Mouse (Mus musculus) adrenal gland, adult 2 months (tissue): ENCODE measurements at regions not wholly inside any gene's neighbourhood (a gene's known extent, or its start where the extent isn't known, plus 50 kb on each side); places are given as distances from the start of the nearest gene placed in this dataset.
"Not testable (repeated sequence)": the region's sequence is repeated elsewhere in the genome, so short reads cannot be mapped to it uniquely, and the experiment has no call there.

Source experiments
- DNase-seq: peaks from one replicate; pipeline ENCODE4 v3.0.0; 2021

DNA sequence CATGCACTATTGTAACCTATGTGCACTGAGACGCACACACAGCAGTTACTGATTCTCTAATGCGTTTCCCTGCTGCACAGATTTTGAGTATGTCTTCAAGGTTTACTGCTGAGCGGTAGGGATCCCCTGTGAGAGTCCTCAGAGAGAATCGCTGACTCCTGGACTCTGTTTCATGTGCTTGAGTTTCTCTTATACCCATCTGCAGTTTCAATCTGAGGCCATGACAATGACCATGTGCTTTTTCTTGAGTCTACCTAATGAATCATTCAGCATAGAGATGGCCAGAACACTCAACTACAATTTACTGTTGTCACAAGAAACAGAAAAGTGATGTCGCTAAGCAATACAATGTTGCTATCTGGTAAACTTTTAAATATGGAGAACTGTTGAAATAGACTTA lies 110.8 kb upstream of the Gm5148 start:
- DNase-seq = no peak

DNA sequence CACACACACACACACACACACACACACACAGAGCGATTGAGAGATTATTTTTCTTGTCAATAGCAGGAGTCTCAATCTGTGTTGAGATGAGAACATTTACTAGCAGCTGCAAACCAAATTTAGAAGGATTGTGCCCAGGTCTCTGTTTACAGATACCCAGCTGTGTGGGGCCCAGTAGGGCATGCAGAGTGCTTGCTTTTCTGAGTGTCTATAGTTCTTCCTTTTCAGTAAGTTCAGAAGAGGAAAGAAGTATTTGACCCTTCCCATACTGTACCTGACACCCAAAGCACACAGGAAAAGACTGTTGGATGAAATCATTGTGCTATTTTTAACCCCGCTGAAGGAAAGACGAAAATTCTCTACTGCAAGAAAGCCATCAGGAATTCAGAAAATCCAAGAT lies 110.3 kb upstream of the Gm5148 start:
- no peak for DNase-seq

DNA sequence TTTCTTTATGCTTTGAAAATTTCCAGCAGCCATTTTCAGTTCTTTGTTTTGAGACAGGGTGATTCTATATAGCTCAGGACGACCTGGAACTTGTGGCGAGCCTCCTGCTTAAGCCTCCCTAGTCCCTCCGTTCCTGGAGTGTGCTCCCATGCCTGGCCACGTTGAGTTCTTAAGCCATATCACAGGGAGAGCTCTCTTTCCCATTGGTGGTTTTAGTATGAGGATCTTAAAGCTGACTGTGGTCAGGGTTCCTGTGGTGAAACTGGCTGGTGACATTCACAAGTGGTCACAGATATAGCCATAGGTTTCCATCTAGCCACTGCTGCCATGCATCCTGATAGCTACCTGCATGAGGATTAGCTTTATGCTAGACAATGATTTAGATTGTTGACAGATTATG lies 109.1 kb upstream of the Gm5148 start:
- DNase-seq = no peak

DNA sequence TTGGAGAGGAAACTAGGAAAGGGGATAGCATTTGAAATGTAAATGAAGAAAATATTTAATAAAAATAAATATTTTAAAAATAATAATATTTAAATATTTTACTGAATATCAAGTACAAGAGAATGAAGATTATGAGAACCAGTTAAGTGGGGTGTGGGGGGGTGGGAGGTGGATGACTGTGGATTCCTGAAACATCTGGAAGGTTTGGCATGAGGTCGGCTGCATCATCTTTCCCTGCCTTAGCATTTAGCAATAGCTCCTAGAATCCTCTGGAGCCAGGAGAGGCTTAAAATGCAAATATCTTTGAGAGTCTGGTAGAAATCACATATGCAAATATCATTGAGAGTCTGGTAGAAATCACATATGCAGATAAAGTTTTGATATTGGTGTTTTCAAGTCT lies 103.3 kb upstream of the Gm5148 start:
- no peak for DNase-seq

DNA sequence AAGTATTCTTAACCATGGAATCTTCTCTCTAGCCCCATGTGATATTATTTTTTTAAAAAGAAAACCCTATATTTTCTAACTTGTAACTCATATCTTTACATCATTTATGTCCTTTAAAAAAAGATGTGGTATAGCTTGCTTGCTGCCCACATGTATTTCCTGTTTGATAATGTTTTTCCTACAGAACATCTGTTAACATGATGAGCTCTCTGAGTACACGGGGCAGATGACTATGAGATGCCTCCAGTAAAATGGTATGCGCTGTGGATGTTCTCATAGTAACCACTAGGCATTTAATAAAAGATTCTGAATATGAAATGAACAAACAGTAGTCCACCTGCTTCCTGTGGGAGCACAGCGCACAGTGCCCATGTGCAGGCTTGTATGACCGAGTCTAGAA lies 101.3 kb upstream of the Gm5148 start:
- no peak for DNase-seq

DNA sequence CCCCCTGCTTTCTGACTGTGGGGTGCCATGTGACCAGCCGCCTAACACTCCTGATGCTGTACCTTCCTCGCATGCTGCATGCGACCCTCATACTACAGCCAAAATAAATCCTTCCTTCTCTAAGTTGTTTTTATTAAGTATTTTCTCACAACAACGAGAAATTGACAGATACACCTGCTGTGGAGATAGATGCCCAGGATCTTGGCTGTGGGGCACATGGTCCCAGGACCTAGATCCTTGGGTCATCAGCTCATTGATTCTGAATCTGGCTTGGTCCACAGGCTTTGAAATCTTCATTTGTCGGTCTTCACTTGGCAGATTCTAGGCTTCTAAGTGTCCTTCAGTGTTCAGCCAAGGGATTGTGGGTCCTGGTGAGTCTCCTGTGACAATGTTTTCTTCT lies 100.4 kb upstream of the Gm5148 start:
- DNase-seq = no peak

DNA sequence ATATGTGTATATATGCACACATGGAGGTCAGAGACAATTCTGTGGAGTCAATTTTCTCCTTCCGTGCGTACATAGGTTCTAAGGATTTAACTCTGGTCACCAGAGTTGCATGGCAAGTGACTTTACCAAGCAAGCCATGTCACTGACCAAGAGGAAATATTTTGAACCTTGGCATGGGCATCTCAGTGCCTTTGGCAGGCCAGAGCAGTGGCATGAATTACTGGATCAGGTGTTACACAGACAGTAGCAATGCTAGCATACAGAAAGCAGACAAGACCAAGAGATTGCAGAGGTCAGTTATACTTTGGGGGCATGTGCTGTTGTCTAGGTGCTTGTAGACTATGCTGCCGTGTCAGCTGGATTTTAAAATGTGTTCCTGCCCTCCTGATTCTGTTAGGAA lies 95.2 kb upstream of the Gm5148 start:
- no peak for DNase-seq

DNA sequence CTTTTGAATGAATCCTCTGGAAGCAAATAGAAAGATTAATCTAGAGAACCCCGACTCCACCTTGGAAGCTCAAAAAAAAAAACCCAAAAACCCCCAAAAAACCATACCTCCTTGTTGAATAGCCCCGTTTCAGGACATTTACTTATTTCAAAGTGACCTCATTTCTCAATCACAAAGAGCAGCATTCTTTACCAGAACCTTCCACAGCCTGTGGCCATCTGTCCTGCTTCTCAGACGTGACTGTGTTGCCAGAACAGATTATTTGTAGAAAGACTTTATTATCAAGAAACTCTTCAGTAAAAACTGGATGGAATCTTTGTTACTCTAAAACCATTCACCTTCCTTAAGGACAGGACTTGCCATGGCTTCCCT lies 93.1 kb upstream of the Gm5148 start:
- DNase-seq = no peak

DNA sequence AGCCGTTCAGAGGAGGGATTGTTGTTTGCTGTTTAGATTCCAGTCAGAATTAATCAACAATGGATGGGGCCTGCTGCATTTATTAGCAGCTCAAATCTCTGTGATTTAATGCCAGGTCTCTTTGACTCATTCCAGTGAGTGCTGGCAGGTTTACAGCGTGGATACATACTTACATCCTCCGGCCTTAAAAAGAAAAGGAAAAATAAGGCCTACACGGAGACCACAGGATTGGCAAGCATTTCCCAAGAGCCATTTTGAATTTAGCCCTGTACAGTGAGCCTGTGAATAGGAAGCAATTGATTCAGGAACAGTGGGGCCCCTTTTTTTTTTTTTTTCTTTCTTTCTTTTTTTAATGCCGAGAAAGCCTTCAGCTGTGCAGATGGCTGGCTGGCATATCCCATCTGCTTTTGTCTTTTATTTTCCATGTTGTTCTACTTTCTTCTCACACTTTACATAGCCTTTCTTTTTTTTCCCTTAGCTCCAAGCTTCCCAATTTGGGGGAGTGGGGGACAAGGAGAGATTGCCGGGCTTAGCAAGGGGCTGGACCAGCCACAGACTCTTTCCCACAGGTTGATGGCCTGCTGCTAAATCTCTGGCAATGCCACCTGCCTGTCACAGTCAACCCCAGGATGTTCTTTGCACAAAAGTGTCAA lies 92.6 kb upstream of the Gm5148 start:
- no peak for DNase-seq

DNA sequence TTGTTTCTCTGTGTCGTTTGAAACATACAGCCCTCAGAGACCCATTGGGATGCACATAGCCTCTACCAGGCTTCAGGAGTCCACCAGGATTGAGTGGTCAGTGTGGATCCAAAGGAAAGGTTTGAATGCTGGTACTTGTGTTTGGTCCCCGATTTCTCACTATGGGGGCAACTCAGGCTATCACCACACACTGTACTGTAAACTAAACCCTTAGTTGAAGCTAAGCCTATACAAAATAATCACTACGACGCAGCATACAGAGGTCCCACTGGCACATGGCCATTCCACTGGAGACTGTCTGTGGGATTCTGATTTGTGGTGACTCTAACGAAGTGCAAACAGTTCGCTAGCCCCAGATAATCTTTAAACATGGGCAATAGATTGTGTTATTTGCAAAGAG lies 91.5 kb upstream of the Gm5148 start:
- DNase-seq = no peak

DNA sequence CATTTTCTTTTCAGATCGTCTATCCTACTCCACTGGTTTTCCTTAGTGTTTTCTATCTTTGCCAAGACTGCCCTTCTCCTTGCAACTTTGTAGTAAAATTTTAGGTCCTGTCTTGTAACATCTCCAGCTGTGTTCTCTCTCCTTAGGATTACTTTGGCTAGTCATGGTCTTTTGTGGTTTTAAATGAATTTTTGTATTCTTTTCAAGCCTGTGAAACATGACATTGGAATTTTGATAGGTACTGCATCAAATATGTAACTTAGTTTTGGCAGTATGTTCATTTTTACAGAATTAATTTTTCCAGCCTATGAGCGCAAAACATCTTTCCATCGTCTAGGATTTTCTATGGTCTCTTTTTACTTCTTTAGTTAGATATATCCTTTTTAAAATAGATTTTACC lies 88.6 kb upstream of the Gm5148 start:
- DNase-seq = no peak

DNA sequence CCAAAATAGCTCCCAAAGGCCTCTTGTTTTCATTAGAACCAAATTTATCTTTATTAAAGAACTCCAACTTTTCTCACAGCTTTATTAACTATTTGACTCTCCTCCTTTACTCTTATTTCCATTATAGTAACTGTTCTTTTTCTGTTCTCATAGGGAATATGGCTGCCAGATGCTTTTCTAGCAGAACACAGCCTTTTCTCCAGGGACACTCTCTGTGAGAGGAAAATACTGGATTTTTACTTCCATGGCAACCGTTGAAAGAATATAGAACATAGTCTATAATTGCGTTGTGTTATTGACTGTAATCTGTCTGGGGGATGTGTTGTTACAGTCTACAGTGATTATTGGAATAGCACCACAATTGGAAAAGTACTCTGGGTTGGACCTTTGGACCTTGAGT lies 87.1 kb upstream of the Gm5148 start:
- DNase-seq = no peak

DNA sequence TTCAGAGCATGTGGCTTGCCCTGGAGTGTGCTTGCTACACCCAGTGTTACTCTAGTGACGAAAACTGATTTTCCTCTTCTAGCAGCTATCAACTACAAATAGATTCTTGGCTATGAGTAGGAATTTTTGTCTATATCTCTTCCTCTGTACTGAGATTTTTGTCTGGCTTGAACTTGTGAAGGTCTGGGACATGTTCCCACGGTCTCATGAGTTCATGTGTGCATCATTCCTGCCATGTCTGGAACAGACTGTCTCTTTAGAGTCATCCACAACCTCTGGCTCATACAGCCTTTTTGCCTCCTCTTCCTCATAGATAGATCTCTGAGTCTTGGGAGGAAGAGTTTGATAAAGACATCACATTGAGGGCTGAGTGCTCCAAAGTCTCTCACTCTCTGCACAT lies 86.5 kb upstream of the Gm5148 start:
- no peak for DNase-seq

DNA sequence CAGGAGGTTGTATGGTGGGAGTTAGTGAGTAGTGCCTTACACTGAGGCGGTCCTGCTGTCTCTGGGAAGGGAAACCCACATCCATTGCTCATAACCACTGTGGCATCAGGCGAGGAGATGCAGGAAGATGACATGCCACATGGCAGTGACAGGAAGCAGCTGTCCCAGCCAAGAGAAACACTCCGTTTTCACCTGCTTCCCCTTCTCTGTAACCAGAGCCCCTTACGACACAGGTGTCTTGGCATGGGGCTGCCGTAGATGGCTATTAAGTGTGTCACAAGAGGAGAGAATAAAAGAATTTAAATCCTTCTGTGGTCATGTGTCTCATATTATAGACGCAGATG lies 81.5 kb upstream of the Gm5148 start:
- DNase-seq = no peak

DNA sequence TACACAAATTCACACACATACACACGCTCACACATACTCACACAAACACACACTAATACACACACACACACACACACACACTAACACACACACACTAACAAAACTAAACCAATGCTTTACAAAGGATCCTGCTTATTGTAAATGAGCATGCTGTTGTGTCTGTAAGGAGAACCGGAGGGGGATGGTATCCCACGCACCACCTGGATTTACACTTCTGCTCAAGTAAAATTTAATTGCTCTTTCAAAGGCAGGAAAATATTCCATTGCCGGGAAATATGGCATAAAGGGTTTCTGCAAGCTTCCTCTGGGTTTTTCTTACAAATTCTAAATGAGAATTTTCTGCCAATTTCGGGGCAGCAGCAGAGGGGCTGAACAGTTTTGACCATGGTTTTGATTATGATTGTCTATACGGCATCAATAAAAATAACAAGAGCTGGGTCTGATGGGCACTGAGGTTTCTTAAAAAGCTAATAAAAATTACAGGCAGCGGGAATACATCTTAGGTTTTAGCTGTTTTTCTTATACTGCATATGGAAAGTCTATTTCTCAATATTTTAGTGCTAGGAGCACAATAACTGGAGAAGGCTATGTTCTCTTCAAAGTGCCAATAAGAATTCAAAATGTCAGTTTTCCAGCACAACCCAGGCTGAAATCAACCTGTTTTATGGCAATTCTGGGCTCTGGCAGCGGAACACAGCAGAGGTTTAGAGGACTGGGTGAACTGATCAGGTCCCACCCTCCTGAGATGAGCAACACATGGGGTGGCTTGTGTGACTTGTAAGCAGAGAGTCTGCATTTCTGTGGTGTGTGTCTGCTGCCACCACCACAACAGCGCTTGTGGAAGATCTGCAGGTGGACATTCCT lies 80.9 kb upstream of the Gm5148 start:
- no peak for DNase-seq

DNA sequence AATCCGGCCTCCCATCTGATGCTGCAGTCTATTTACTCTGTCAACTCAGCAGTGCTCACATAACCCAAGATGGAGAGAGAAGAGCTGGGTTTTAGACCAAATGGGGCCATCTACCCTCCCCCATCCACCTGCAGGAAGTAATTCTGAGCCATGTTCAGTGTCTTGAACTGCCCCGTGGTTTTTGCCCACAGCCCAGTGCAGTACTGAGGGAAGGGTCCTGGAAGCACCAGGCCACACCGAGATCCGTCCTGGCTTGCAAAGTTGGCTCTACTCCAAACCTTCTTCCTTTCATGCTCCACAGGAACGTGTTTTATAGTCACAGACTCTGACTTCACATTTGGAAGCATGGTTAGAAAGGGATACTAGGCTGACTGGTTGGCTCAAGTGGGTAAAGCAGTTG lies 80.0 kb upstream of the Gm5148 start:
- no peak for DNase-seq

DNA sequence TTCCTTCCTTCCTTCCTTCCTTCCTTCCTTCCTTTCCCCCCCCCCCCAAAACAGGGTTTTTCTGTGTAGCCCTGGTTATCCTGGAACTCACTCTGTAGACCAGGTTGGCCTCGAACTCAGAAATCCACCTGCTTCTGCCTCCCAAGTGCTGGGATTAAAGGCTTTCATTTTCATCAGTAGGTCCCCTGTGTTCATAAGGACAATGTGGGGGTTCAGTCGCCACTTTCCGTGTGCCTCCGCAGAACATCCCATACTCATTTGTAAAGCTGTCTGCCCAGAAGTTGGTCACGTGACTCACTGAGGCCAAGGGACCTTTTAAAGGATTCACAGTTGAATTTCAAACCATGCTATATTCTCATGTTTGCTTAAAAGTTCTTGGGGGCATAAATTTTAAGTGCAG lies 79.5 kb upstream of the Gm5148 start:
- not testable (repeated sequence) for DNase-seq

DNA sequence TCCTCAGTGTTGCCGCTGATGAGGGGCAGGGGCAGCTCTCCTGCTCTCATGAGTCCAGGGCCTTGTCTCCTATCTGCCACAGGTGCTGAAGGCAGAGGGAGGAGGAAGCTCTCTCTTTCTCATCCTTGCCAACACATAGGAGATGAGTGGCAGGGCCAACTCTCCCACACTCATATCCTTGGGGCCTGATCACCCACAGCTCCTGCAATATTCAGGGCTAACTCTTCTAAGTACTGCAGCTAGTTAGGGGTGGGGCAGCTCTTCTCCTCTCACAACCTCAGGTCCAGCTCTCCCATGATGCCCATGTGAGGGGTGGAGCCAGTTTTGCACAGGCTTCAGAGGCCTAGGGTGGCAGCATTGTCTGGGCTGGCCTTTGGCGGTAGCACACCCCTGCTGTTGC lies 77.3 kb upstream of the Gm5148 start:
- DNase-seq = no peak

DNA sequence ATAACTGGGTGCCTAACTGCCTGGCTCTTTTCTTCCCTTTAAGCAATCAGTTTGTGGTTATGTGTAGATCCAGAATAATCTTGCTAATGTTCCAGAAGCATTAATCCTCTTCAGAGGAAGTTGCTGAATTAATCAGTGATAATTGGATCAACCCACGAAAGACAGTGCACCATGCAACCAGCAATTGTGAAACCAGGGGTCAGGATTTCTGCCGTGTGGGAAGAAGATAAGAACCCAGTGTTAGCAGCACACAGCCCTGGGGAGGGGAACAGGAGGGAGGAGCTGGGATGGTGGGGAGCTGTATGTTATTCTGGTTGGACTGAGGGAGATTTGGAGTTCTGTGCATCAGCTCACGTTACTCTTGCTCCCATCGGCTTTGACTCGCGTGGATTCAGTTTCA lies 75.5 kb upstream of the Gm5148 start:
- no peak for DNase-seq

DNA sequence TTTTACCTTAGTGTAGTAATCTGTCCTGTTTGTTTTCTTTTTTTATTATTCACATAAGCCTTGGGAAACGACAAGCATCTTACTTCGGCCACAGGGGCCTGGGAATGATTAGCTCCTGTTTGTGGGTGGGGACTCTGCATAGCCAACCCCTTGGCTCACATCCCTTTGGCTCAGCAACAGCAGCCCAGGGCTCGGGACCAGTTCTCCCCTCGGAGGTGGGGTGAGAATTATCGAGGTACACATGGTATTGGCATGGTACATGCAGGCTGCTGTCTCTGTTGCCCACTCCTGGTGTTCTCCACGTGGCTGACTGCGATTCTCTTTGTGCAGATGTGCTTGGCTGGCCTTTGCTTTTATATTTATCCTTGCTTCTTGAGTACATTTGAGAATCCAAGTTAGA lies 65.4 kb upstream of the Gm5148 start:
- no peak for DNase-seq

DNA sequence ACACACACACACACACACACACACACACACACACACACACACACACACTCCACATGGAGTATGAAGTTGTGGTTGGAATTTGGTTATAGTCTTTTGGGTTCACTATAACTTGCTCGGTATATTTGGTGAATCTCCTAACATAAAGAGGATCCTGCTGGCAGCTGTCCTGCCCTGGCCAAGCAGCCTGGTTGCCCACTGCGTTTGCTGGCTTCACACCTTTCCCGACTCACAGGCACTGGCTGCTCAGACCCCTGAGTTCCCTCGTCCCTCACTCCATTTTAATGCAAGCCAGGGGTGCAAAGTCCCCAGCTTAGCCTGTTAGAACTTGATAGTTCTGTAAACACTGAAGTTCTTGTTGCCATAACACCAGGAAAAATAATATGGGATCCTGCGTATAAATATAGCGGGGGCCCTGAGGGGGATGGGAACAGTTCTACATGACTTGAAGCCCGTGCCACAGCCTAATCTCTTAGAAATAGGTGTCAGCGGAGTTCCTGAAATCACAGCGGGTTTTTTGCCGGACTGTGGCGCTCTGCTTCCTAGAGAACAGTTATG lies 64.9 kb upstream of the Gm5148 start:
- DNase-seq = no peak

DNA sequence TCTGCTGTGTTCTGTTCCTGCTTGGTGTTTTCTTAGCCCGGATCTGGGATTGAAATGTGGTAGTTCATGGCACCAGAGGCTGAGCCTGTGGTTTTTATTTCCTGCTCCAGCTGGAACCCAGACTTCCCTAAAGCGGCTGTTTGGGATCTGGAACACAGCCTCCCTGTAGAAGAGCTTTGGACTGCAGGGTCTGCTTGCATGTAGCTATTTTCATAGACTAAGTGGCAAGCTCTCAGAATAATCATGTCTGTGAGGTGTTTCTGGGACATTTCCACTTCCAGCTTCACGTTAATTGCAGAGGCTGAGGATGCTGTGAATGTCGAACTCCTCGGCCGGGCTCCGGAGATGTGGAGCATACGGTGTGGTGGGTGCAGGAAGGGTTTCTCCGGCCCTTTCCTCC lies 64.1 kb upstream of the Gm5148 start:
- no peak for DNase-seq

DNA sequence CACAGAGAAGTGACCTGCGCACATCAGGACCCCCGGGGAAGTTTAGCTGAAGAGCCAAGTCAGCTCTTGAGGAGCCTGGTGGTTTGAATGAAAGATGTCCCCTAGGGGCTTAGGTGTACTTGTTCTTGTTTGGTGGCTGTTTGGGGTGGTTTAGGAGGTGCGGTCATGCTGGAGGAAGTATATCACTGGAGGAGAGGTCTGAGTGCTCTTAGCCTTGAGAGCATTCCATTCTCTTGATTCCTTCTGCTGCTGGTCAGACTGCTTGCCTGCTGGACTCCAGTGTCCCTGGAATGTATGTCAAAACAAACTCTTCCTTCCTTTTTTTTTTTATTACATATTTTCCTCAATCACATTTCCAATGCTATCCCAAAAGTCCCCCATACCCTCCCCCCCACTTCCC lies 62.5 kb upstream of the Gm5148 start:
- DNase-seq = no peak

DNA sequence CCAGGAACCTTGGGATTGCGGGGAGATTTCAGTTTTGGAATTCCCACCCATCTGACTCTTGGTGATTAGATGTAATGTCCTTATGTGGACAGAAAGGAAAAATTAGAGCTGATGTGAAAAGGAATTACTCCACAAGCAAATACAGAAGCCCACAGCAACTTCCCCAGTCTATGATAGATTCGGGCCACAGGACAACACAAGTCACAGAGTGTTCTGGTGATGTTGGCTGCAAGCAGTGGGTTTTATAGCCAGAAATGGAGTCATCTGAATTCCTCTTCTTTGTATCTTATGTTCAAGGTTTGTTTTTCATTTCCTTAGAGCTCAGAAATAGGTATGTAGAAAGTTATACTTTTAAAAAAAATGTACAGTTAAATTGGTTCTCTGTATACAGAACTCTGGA lies 56.8 kb upstream of the Gm5148 start:
- no peak for DNase-seq
